Mouse (Mus musculus): ENCODE results near the gene Cdk14.

DNA sequence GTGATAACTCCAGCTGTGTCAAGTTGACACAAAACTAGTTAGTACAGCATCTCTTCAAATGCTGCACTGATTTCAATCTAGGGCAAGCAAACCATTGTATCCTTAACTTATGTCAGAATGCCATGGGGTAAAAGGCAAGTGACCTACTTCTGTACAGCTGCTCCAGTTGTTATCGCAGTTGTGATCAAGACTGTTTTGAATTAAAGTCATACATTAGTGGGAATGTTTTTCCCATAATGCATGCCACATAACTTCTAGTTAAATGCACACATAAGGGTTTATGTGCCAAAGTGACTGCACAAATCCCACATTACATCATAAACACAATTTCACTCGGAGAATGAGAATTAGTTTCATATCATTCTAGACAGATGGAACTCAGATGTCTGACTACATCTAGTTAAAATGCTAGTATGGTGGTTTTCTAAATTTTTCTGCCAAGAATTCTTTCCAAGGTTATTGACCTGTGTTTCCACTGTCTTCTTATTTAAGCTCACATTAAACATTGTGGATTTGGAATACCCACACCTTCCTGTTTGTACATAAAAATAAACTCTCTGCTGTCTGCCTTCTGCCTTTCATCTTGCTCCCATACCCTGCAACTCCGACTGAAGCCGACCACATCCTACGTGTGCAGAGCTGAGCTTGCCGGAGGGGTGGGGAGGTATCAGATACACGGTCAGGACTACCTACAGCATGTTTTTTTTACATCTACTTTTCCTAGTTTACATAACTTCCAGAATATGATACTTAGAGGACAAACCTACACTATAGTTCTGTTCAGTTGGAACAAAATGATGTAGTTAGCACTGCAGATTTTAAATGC, 407.4 kb downstream of the Cdk14 start:
- no peak for TF ChIP-seq CTCF (IDR thresholded peaks at IDR 0.05; ENCODE audit: low read depth, low read length)
- TF ChIP-seq POLR2A (IDR thresholded peaks at IDR 0.05; ENCODE audit: insufficient read depth, low read length) = no peak
- no peak for TF ChIP-seq EP300 (IDR thresholded peaks at IDR 0.05; ENCODE audit: insufficient read depth, low read depth, low read length)
